Mouse (Mus musculus): ENCODE results near the gene Mfap5. TPM values are rescaled to one million over a fixed set of nuclear protein-coding genes. Genes with fewer than 3 reads are reported as not detected.
A peak's percentile ranks its signal among the peaks of the same experiment; 100 is the strongest.
"Not testable (repeated sequence)": the region's sequence is repeated elsewhere in the genome, so short reads cannot be mapped to it uniquely, and the experiment has no call there.

The Mfap5 gene
- polyA plus RNA-seq, 1 experiment from 2014 or later = 5.5 TPM

GRCm38 (mm10) chr6:122532883-122533302 lies 27.2 kb downstream of the Mfap5 start:
- H3K27me3 ChIP-seq (ENCODE audit: insufficient read depth, low read length) = no peaks in the 10 kb centered on the region
- H3K4me1 ChIP-seq (ENCODE audit: insufficient read depth) = no peaks in the 10 kb centered on the region
- H3K9ac ChIP-seq = no peak overlapping the region
- no peak overlapping the region for H3K4me3 ChIP-seq (ENCODE audit: low read depth, low read length)
- no peak for TF ChIP-seq CTCF (IDR thresholded peaks at IDR 0.05; ENCODE audit: low read depth)
- H3K9me3 ChIP-seq (ENCODE audit: low read depth, low read length) = no peaks in the 10 kb centered on the region
- H3K36me3 ChIP-seq (ENCODE audit: insufficient read depth) = no peaks in the 10 kb centered on the region
- peak; percentile 17; the same call in 1 of the 2 replicates for ATAC-seq (ENCODE audit: insufficient read depth)
- no peak overlapping the region for H3K27ac ChIP-seq (ENCODE audit: low read depth)
- 15% methylated on average over 4 of the region's 4 CpGs for WGBS
- H3K4me2 ChIP-seq = peak overlapping the region; percentile 36; the same call in 1 of the 2 replicates
- peak; percentile 21 for DNase-seq

- no peak for TF ChIP-seq CTCF (IDR thresholded peaks at IDR 0.05; ENCODE audit: low read depth)
- 43% methylated on average over 3 of the region's 3 CpGs for WGBS
- Histone ChIP-seq H3K9ac (no peak overlapping the region), H3K4me2 (no peak overlapping the region), H3K9me3 (ENCODE audit: low read depth, low read length) (no peaks in the 10 kb centered on the region), H3K4me1 (ENCODE audit: insufficient read depth) (no peaks in the 10 kb centered on the region), H3K27me3 (ENCODE audit: insufficient read depth, low read length) (no peaks in the 10 kb centered on the region), H3K27ac (ENCODE audit: low read depth) (no peak overlapping the region), H3K4me3 (ENCODE audit: low read depth, low read length) (no peak overlapping the region), H3K36me3 (ENCODE audit: insufficient read depth) (no peaks in the 10 kb centered on the region)
- ATAC-seq (ENCODE audit: insufficient read depth) (no peak), DNase-seq (no peak)
These were observed 28.4 kb downstream of the Mfap5 start for GRCm38 (mm10) chr6:122534032-122534431.

- ATAC-seq (ENCODE audit: insufficient read depth) = no peak
- Histone ChIP-seq H3K27me3 (ENCODE audit: insufficient read depth, low read length) (no peaks in the 10 kb centered on the region), H3K9me3 (ENCODE audit: low read depth, low read length) (no peaks in the 10 kb centered on the region), H3K27ac (ENCODE audit: low read depth) (no peak overlapping the region), H3K4me2 (no peak overlapping the region), H3K4me1 (ENCODE audit: insufficient read depth) (no peaks in the 10 kb centered on the region), H3K4me3 (ENCODE audit: low read depth, low read length) (no peak overlapping the region), H3K9ac (no peak overlapping the region), H3K36me3 (ENCODE audit: insufficient read depth) (no peaks in the 10 kb centered on the region)
- no peak for TF ChIP-seq CTCF (IDR thresholded peaks at IDR 0.05; ENCODE audit: low read depth)
- WGBS = 77% methylated on average over 9 of the region's 9 CpGs
- no peak for DNase-seq
These were observed 33.9 kb downstream of the Mfap5 start for GRCm38 (mm10) chr6:122539564-122539963.

GRCm38 (mm10) chr6:122542459-122542858 lies 36.8 kb downstream of the Mfap5 start:
- not testable (repeated sequence) for H3K9ac ChIP-seq; H3K27ac ChIP-seq (ENCODE audit: low read depth); DNase-seq; H3K4me2 ChIP-seq; ATAC-seq (ENCODE audit: insufficient read depth); H3K27me3 ChIP-seq (ENCODE audit: insufficient read depth, low read length); H3K9me3 ChIP-seq (ENCODE audit: low read depth, low read length); H3K36me3 ChIP-seq (ENCODE audit: insufficient read depth); H3K4me3 ChIP-seq (ENCODE audit: low read depth, low read length); H3K4me1 ChIP-seq (ENCODE audit: insufficient read depth)
- WGBS = 68% methylated on average over 5 of the region's 5 CpGs

GRCm38 (mm10) chr6:122543574-122543973 lies 37.9 kb downstream of the Mfap5 start:
- Histone ChIP-seq H3K36me3 (ENCODE audit: insufficient read depth) (no peaks in the 10 kb centered on the region), H3K9ac (no peak overlapping the region), H3K9me3 (ENCODE audit: low read depth, low read length) (no peaks in the 10 kb centered on the region), H3K4me2 (no peak overlapping the region), H3K4me1 (ENCODE audit: insufficient read depth) (no peaks in the 10 kb centered on the region), H3K27ac (ENCODE audit: low read depth) (no peak overlapping the region), H3K27me3 (ENCODE audit: insufficient read depth, low read length) (no peaks in the 10 kb centered on the region), H3K4me3 (ENCODE audit: low read depth, low read length) (no peak overlapping the region)
- no peak for ATAC-seq (ENCODE audit: insufficient read depth)
- no peak for TF ChIP-seq CTCF (IDR thresholded peaks at IDR 0.05; ENCODE audit: low read depth)
- DNase-seq = no peak
- 74% methylated on average over 5 of the region's 5 CpGs for WGBS

GRCm38 (mm10) chr6:122544672-122545071 lies 39.0 kb downstream of the Mfap5 start:
- H3K4me2 ChIP-seq = no peak overlapping the region
- ATAC-seq (ENCODE audit: insufficient read depth) (no peak), DNase-seq (no peak)
- TF ChIP-seq CTCF (IDR thresholded peaks at IDR 0.05; ENCODE audit: low read depth) = no peak
- 91% methylated on average over 1 of the region's 1 CpGs for WGBS
- no peaks in the 10 kb centered on the region for H3K4me1 ChIP-seq (ENCODE audit: insufficient read depth)
- H3K9me3 ChIP-seq (ENCODE audit: low read depth, low read length) = no peaks in the 10 kb centered on the region
- H3K36me3 ChIP-seq (ENCODE audit: insufficient read depth) = no peaks in the 10 kb centered on the region
- H3K4me3 ChIP-seq (ENCODE audit: low read depth, low read length) = no peak overlapping the region
- H3K27ac ChIP-seq (ENCODE audit: low read depth) = no peak overlapping the region
- H3K9ac ChIP-seq = no peak overlapping the region
- H3K27me3 ChIP-seq (ENCODE audit: insufficient read depth, low read length) = no peaks in the 10 kb centered on the region

- TF ChIP-seq CTCF (IDR thresholded peaks at IDR 0.05; ENCODE audit: low read depth) = no peak
- DNase-seq (no peak), ATAC-seq (ENCODE audit: insufficient read depth) (no peak)
- H3K4me1 ChIP-seq (ENCODE audit: insufficient read depth) = no peaks in the 10 kb centered on the region
- H3K27ac ChIP-seq (ENCODE audit: low read depth) = no peak overlapping the region
- no peaks in the 10 kb centered on the region for H3K27me3 ChIP-seq (ENCODE audit: insufficient read depth, low read length)
- no peaks in the 10 kb centered on the region for H3K9me3 ChIP-seq (ENCODE audit: low read depth, low read length)
- 60% methylated on average over 9 of the region's 9 CpGs for WGBS
- H3K36me3 ChIP-seq (ENCODE audit: insufficient read depth) = no peaks in the 10 kb centered on the region
- H3K4me3 ChIP-seq (ENCODE audit: low read depth, low read length) = no peak overlapping the region
- H3K4me2 ChIP-seq = no peak overlapping the region
- H3K9ac ChIP-seq = no peak overlapping the region
These were observed 39.7 kb downstream of the Mfap5 start for GRCm38 (mm10) chr6:122545289-122545882.
